Mouse (Mus musculus) embryonic facial prominence, embryonic 11.5 days (tissue): ENCODE data around the gene Arhgap4. TPM values are rescaled to one million over a fixed set of nuclear protein-coding genes. Genes with fewer than 3 reads are reported as not detected.

ENCODE experiments used
- ATAC-seq: fragments of 200-750 bp; cut with Nextera tagmentation; replicated peaks from 2 replicates; pipeline ENCODE4 v1.8.0; 2017; ENCODE audit warnings: low read depth; ENCODE audit not compliant: insufficient number of reproducible peaks, low FRiP score, low TSS enrichment
- DNase-seq: peaks from one replicate; pipeline ENCODE4 v3.0.0-alpha.2; 2015; ENCODE audit warnings: low spot score
- H3K27ac ChIP-seq: fragments of 300-500 bp; sonication (generic); replicated peaks from 2 replicates; pipeline ENCODE4 v1.5.1; 2014; ENCODE audit warnings: mild to moderate bottlenecking, low read depth, low read length, control low read depth
- H3K27me3 ChIP-seq: fragments of 300-500 bp; sonication (generic); 2 replicates; pipeline ENCODE4 v1.6.1; 2014; ENCODE audit warnings: mild to moderate bottlenecking, low read length, moderate library complexity, mixed read lengths; ENCODE audit not compliant: control insufficient read depth, insufficient read depth
- H3K36me3 ChIP-seq: fragments of 300-500 bp; sonication (generic); replicated peaks from 2 replicates; pipeline ENCODE4 v1.6.1; 2014; ENCODE audit warnings: low read depth, mild to moderate bottlenecking, low read length, moderate library complexity, mixed read lengths; ENCODE audit not compliant: control insufficient read depth, insufficient read depth
- H3K4me1 ChIP-seq: fragments of 300-500 bp; sonication (generic); 2 replicates; pipeline ENCODE4 v1.6.1; 2014; ENCODE audit warnings: low read length, mixed read lengths; ENCODE audit not compliant: control insufficient read depth, insufficient read depth
- H3K4me2 ChIP-seq: fragments of 300-500 bp; sonication (generic); 2 replicates; pipeline ENCODE4 v1.6.1; 2014; ENCODE audit warnings: low read depth, mild to moderate bottlenecking, control low read depth, low read length, moderate library complexity
- H3K4me3 ChIP-seq: fragments of 300-500 bp; sonication (generic); 2 replicates; pipeline ENCODE4 v1.5.1; 2014; ENCODE audit warnings: low read depth, low read length, control low read depth
- H3K9ac ChIP-seq: fragments of 300-500 bp; sonication (generic); replicated peaks from 2 replicates; pipeline ENCODE4 v1.6.1; 2014; ENCODE audit warnings: mild to moderate bottlenecking, control low read depth, low read length
- H3K9me3 ChIP-seq: fragments of 300-500 bp; sonication (generic); replicated peaks from 2 replicates; pipeline ENCODE4 v1.6.1; 2016; ENCODE audit warnings: mild to moderate bottlenecking, low read length, inconsistent platforms, mixed read lengths; ENCODE audit not compliant: control insufficient read depth
- WGBS: fragments of 180-500 bp; shearing (Covaris S2); extraction: QIAGEN DNeasy Blood & Tissue Kit; methylation state at CpG from one replicate; pipeline ENCODE4 v1.1.7; 2014; 5-methylcytosine and 5-hydroxymethylcytosine counted together
- polyA plus RNA-seq: library from polyadenylated mRNA; unstranded; fragments of >200 nt; fragmentation: Nextera tagmentation; extraction: Ambion mirVana; gene quantifications from 2 replicates; pipeline ENCODE4 v1.2.1, GENCODE M21; 2014

Gene Arhgap4
- 1.5 and 2.0 TPM in 2 replicates for polyA plus RNA-seq

GRCm38 (mm10) chrX:73921823-73922549 lies at the start of gene Arhgap4, which contains the start of gene Naa10:
Gene Arhgap4, minus strand, starts transcription at chrX:73921870.
Gene Naa10, minus strand, starts transcription at chrX:73921944.
- WGBS: 19% methylated on average over 43 of the region's 43 CpGs

DNA sequence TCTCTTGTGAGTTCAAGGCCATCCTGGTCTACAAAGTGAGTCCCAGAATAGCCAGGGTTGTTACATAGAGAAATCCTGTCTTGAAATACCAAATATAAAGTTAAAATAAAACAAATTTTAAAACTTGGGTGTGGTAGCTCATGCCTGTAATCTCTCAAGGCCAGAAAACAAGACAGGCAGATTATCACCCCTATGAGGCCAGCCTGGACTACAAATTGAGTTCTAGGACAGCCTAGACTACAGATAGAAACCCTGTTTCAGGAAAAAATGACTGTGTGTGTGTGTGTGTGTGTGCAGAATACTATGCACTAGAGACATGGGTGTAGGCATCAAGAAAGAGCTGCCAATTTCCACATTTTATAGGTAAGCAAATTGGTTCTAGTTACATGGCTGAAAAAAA lies 49.1 kb upstream of the Arhgap4 start:
- Histone ChIP-seq H3K9ac (no peak overlapping the region), H3K9me3 (no peaks in the 10 kb centered on the region), H3K4me2 (no peak overlapping the region), H3K4me1 (no peaks in the 10 kb centered on the region), H3K4me3 (no peak overlapping the region), H3K27ac (no peak overlapping the region), H3K27me3 (no peaks in the 10 kb centered on the region), H3K36me3 (no peaks in the 10 kb centered on the region)
- no peak for ATAC-seq
- no peak for DNase-seq

More at GRCm38 (mm10) chrX:73921823-73922549, at the start of gene Arhgap4, which contains the start of gene Naa10:
- Histone ChIP-seq H3K27ac (0 out of 2 replicates have a peak within 1 kb of the TSS, but pooled peaks have one; percentile 52), H3K4me2 (peak within 1 kb of the TSS; percentile 59), H3K4me3 (peak within 1 kb of the TSS; percentile 52), H3K9me3 (no peaks in the 10 kb centered on the region), H3K36me3 (no peaks in the 10 kb centered on the region), H3K4me1 (no peaks in the 10 kb centered on the region), H3K9ac (peak within 1 kb of the TSS; percentile 68), H3K27me3 (no peaks in the 10 kb centered on the region)
- ATAC-seq (peak; percentile 97), DNase-seq (peak; percentile 88)

- Histone ChIP-seq H3K36me3 (no peaks in the 10 kb centered on the region), H3K4me3 (no peak overlapping the region), H3K27ac (no peak overlapping the region), H3K9me3 (no peaks in the 10 kb centered on the region), H3K4me1 (no peaks in the 10 kb centered on the region), H3K27me3 (no peaks in the 10 kb centered on the region), H3K4me2 (no peak overlapping the region), H3K9ac (no peak overlapping the region)
- no peak for DNase-seq
- ATAC-seq: no peak
- 89% methylated on average over 2 of the region's 2 CpGs for WGBS
Observed at GRCm38 (mm10) chrX:73969729-73970128, 48.1 kb upstream of the Arhgap4 start.

DNA sequence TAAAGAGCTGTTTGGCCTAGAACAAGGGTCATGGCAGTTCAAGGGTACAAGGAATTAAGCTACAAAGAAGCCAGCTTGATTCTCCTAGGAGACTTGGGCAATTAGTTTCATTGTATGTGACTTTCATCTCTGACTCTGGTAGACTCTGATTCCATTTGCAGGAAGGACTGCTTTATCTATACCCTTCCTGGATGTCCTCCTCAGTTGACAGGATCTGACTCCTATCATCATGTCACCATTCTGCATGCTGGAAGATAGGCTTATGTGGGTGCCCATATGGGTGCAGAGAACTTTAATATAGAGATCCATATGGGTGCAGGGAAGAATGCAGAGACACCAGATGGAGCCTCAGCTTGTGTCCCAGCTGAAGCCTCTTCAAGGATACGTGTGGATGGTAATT lies 47.5 kb upstream of the Arhgap4 start:
- Histone ChIP-seq H3K4me3 (no peak overlapping the region), H3K9me3 (no peaks in the 10 kb centered on the region), H3K9ac (no peak overlapping the region), H3K4me2 (no peak overlapping the region), H3K27me3 (no peaks in the 10 kb centered on the region), H3K36me3 (no peaks in the 10 kb centered on the region), H3K4me1 (peaks cover 3% of the 10 kb centered on the region; the same call in 1 of the 2 replicates), H3K27ac (no peak overlapping the region)
- WGBS: 72% methylated on average over 1 of the region's 1 CpGs
- ATAC-seq (no peak), DNase-seq (no peak)

- Histone ChIP-seq H3K27me3 (no peaks in the 10 kb centered on the region), H3K9ac (peak overlapping the region; percentile 76), H3K27ac (peak overlapping the region; percentile 96), H3K9me3 (no peaks in the 10 kb centered on the region), H3K4me1 (peaks cover 3% of the 10 kb centered on the region; the same call in 1 of the 2 replicates), H3K4me3 (peak overlapping the region; percentile 67), H3K36me3 (no peaks in the 10 kb centered on the region), H3K4me2 (peak overlapping the region; percentile 36)
- ATAC-seq (peak; percentile 80), DNase-seq (peak; percentile 89)
- 14% methylated on average over 54 of the region's 60 CpGs for WGBS
Observed at GRCm38 (mm10) chrX:73967177-73968075, 45.8 kb upstream of the Arhgap4 start.

DNA sequence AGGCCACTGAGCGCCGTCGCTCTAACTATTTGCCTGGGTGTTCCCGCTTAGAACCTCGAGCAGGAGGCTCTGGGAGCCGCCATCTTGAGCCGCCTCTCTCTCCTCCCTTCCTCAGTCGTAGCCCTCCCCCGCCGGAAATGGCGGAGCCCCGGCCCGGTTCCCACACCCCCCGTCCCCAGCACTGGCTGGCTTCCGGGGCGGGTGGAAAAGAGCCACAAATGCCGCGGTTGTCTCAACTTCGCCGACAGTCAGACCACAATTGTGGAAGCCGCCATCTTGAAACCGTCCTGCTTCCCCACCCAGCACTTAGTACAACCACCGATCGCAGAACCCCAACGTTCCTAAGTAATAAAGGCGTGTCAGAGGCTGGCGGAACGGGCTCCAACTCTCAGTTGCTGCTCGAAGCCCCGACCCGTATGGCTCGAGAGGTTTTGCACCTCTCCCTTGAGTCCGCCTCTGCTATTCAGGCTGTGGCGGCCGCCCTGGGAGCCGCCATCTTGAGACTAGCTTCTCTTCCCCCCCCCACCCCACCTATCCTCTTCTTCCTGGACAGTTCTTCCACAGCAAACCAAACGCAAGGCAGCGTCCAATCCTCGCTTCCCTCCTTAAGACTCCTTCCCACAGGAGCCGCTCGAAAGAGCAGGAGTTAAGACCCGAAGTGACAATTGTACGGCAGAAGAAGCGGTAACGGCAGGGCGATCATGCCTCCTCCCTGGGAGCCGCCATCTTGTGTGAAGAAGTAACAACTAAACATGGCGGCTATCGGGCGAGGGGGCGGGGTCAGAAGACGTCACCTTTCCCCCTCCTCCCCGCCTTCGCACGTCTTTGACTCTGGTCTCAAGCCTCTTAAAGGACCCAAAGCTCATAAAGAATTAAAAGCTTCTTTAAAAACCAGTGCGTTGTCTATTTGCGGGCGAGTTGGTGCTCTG lies 44.8 kb upstream of the Arhgap4 start, which contains the start of gene Hcfc1:
Hcfc1 (minus strand) TSS at position 110 of the 929 bp plus-strand sequence.
- Histone ChIP-seq H3K4me1 (peaks cover 3% of the 10 kb centered on the region; the same call in 1 of the 2 replicates), H3K9ac (peak within 1 kb of the TSS; percentile 76), H3K4me3 (peak within 1 kb of the TSS; percentile 67), H3K9me3 (no peaks in the 10 kb centered on the region), H3K27me3 (no peaks in the 10 kb centered on the region), H3K36me3 (no peaks in the 10 kb centered on the region), H3K4me2 (peak within 1 kb of the TSS; percentile 57), H3K27ac (peak within 1 kb of the TSS; percentile 96)
- DNase-seq (peak; percentile 85), ATAC-seq (peak; percentile 80)
- WGBS: 17% methylated on average over 45 of the region's 58 CpGs

GRCm38 (mm10) chrX:73965307-73965706 lies 43.6 kb upstream of the Arhgap4 start:
- peak; percentile 30 for DNase-seq

More at GRCm38 (mm10) chrX:73965307-73965706, 43.6 kb upstream of the Arhgap4 start:
- peak overlapping the region; percentile 76 for H3K9ac ChIP-seq
- peak overlapping the region; percentile 96; the same call in 1 of the 2 replicates for H3K27ac ChIP-seq
- no peak for ATAC-seq
- WGBS: 13% methylated on average over 19 of the region's 20 CpGs
- H3K9me3 ChIP-seq: no peaks in the 10 kb centered on the region
- H3K4me3 ChIP-seq: peak overlapping the region; percentile 67
- no peaks in the 10 kb centered on the region for H3K36me3 ChIP-seq
- H3K4me1 ChIP-seq: peaks cover 3% of the 10 kb centered on the region; the same call in 1 of the 2 replicates
- peak overlapping the region; percentile 57 for H3K4me2 ChIP-seq
- no peaks in the 10 kb centered on the region for H3K27me3 ChIP-seq
